Mouse (Mus musculus): ENCODE data around the gene Med7. TPM values are rescaled to one million over a fixed set of nuclear protein-coding genes. Genes with fewer than 3 reads are reported as not detected.
A peak's percentile ranks its signal among the peaks of the same experiment; 100 is the strongest.

Med7 gene
- polyA plus RNA-seq, 1 experiment from 2014 or later: 44.7 TPM

DNA sequence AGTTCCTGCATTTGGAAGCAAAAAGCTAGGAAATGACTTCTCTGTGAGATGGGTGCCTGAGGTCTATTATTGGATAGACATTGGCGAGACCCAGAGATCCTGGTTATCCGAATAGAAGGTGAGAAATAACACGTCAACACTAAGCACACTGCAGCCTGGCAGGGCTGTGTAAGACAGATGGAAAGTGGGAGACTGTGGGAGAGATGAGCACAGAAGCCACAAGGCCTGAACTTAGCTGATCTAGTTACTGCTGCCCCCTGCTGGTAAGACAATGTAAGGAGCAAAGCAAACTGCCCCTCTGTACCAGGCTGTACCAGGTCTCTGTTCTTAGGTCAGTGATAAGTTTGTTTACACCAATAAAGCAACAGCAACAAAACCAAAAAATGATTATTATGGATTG lies 5.6 kb upstream of the Med7 start:
- no peak overlapping the region for H3K9ac ChIP-seq
- H3K9me3 ChIP-seq (replicated peaks): no peaks in the 10 kb centered on the region
- no peaks in the 10 kb centered on the region for H3K36me3 ChIP-seq
- no peak overlapping the region for H3K27ac ChIP-seq
- H3K27me3 ChIP-seq: no peaks in the 10 kb centered on the region
- peaks cover under 1% of the 10 kb centered on the region; the same call in 1 of the 2 replicates for H3K4me1 ChIP-seq (replicated peaks)
- no peak overlapping the region for H3K4me3 ChIP-seq
- no peak for ATAC-seq (replicated peaks; ENCODE audit: insufficient number of reproducible peaks, insufficient read depth, low FRiP score, low read depth)
- no peak overlapping the region for H3K4me2 ChIP-seq
- WGBS: 10% methylated on average over 3 of the region's 3 CpGs

DNA sequence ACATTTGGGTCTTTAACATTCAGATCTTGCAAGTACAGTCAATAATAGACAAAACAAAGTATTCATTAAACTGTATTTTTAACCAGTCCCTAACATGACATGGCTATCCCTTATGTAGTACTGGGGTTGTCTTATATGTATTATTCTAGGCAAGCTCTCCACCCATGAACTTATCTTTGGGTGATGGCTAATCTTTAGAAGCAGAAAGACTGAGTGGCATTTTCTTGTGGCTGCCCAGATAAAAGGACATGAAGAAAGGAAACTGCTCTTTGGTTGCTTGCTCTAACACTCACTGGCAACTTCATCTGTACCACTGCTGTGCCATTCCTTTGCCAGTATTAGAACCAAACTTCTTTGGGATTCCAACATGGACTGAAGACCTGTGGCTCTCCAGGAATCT lies 1.4 kb upstream of the Med7 start:
- no peak for ATAC-seq (replicated peaks; ENCODE audit: insufficient number of reproducible peaks, insufficient read depth, low FRiP score, low read depth)
- Histone ChIP-seq H3K9me3 (replicated peaks) (no peaks in the 10 kb centered on the region), H3K27ac (no peak overlapping the region), H3K36me3 (no peaks in the 10 kb centered on the region; the same call in 1 of the 2 replicates), H3K4me2 (no peak overlapping the region), H3K9ac (no peak overlapping the region), H3K27me3 (no peaks in the 10 kb centered on the region), H3K4me1 (replicated peaks) (peaks cover 6% of the 10 kb centered on the region), H3K4me3 (no peak overlapping the region)

- peaks cover 6% of the 10 kb centered on the region for H3K4me1 ChIP-seq (replicated peaks)
- peak overlapping the region; percentile 95 for H3K27ac ChIP-seq
- no peak for ATAC-seq (replicated peaks; ENCODE audit: insufficient number of reproducible peaks, insufficient read depth, low FRiP score, low read depth)
- no peaks in the 10 kb centered on the region for H3K9me3 ChIP-seq (replicated peaks)
- no peaks in the 10 kb centered on the region for H3K27me3 ChIP-seq
- 1% methylated on average over 23 of the region's 23 CpGs for WGBS
- H3K9ac ChIP-seq: peak overlapping the region; percentile 96
- peak overlapping the region; percentile 100 for H3K4me3 ChIP-seq
- peak overlapping the region; percentile 75 for H3K4me2 ChIP-seq
- peaks cover 12% of the 10 kb centered on the region for H3K36me3 ChIP-seq
These were observed 805 bp downstream of the Med7 start for GRCm38 (mm10) chr11:46437459-46438000.

DNA sequence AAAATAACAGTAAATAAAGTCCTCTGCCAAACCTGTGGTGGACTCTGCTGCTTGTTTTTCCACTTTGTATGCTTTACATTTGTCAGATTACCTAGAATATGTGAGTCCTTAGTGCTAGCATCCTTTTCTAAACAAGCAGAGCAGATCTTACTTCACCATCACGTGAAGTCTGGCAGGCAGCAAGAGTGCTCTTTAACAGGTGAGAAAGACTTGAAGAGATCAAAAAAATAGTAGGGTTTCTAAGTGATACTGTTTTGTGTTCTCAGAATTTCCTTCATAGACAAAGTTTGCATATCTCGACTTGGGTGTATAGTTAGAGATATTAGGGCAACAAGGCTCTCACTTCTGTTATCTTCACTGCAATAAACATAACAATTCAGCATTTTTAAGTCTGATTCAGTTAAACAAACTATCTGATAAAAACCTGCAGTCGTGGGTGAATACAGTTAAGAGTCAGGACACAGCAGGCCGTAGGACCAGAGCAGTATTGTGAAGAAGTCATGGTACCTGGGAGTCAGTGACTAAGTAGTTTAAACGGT lies 2.3 kb downstream of the Med7 start:
- 83% methylated on average over 5 of the region's 5 CpGs for WGBS
- H3K9ac ChIP-seq: no peak overlapping the region
- ATAC-seq (replicated peaks; ENCODE audit: insufficient number of reproducible peaks, insufficient read depth, low FRiP score, low read depth): no peak
- H3K4me3 ChIP-seq: no peak overlapping the region
- peaks cover 6% of the 10 kb centered on the region for H3K4me1 ChIP-seq (replicated peaks)
- no peaks in the 10 kb centered on the region for H3K27me3 ChIP-seq
- H3K4me2 ChIP-seq: no peak overlapping the region
- no peak overlapping the region for H3K27ac ChIP-seq
- no peaks in the 10 kb centered on the region for H3K9me3 ChIP-seq (replicated peaks)
- H3K36me3 ChIP-seq: peaks cover 12% of the 10 kb centered on the region

DNA sequence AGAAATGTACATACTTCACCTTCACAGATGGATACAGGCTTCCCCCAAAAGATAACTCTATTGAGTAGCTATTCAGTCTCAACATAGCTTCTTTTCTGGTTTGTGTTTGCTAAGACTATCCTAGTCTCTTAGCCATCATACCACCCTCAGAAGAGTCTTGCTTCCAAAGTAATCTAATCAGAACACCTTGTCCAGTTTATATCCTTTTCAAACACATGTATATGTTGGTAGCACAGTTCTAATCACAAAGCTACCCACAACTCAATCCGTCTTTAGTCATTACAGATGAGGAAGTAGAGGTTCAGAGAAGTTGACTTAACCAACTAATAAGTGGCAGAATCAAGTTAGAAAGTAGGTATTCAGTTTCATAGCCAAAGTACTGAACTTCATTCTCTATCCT lies 5.0 kb downstream of the Med7 start:
- Histone ChIP-seq H3K4me2 (no peak overlapping the region), H3K4me1 (replicated peaks) (peaks cover 4% of the 10 kb centered on the region), H3K4me3 (no peak overlapping the region), H3K27me3 (no peaks in the 10 kb centered on the region), H3K9me3 (replicated peaks) (no peaks in the 10 kb centered on the region), H3K9ac (no peak overlapping the region), H3K36me3 (peaks cover 12% of the 10 kb centered on the region), H3K27ac (no peak overlapping the region)
- WGBS: 82% methylated on average over 1 of the region's 1 CpGs
- ATAC-seq (replicated peaks; ENCODE audit: insufficient number of reproducible peaks, insufficient read depth, low FRiP score, low read depth): no peak

- no peak overlapping the region for H3K4me3 ChIP-seq
- no peaks in the 10 kb centered on the region for H3K4me1 ChIP-seq (replicated peaks)
- H3K27me3 ChIP-seq: no peaks in the 10 kb centered on the region
- H3K4me2 ChIP-seq: no peak overlapping the region
- H3K36me3 ChIP-seq: peaks cover 12% of the 10 kb centered on the region
- no peaks in the 10 kb centered on the region for H3K9me3 ChIP-seq (replicated peaks)
- H3K27ac ChIP-seq: no peak overlapping the region
- no peak for ATAC-seq (replicated peaks; ENCODE audit: insufficient number of reproducible peaks, insufficient read depth, low FRiP score, low read depth)
- 93% methylated on average over 1 of the region's 1 CpGs for WGBS
- no peak overlapping the region for H3K9ac ChIP-seq
These were observed 6.4 kb downstream of the Med7 start for GRCm38 (mm10) chr11:46443152-46443551.

GRCm38 (mm10) chr11:46443979-46444378 lies 7.3 kb downstream of the Med7 start:
- no peaks in the 10 kb centered on the region for H3K4me1 ChIP-seq (replicated peaks)
- no peak for ATAC-seq (replicated peaks; ENCODE audit: insufficient number of reproducible peaks, insufficient read depth, low FRiP score, low read depth)
- 81% methylated on average over 5 of the region's 5 CpGs for WGBS
- H3K27me3 ChIP-seq: no peaks in the 10 kb centered on the region
- H3K4me2 ChIP-seq: no peak overlapping the region
- H3K9me3 ChIP-seq (replicated peaks): no peaks in the 10 kb centered on the region
- H3K36me3 ChIP-seq: peaks cover 12% of the 10 kb centered on the region
- H3K9ac ChIP-seq: no peak overlapping the region
- H3K4me3 ChIP-seq: no peak overlapping the region
- no peak overlapping the region for H3K27ac ChIP-seq

- Histone ChIP-seq H3K36me3 (peaks cover 8% of the 10 kb centered on the region; the same call in 1 of the 2 replicates), H3K9ac (no peak overlapping the region), H3K4me2 (no peak overlapping the region), H3K4me1 (replicated peaks) (0 out of 2 replicates have a peak, but pooled peaks cover 3% of the 10 kb centered on the region), H3K9me3 (replicated peaks) (no peaks in the 10 kb centered on the region), H3K4me3 (no peak overlapping the region), H3K27ac (no peak overlapping the region), H3K27me3 (no peaks in the 10 kb centered on the region)
- 86% methylated on average over 6 of the region's 6 CpGs for WGBS
- no peak for ATAC-seq (replicated peaks; ENCODE audit: insufficient number of reproducible peaks, insufficient read depth, low FRiP score, low read depth)
These were observed 9.4 kb downstream of the Med7 start for GRCm38 (mm10) chr11:46446150-46446549.

DNA sequence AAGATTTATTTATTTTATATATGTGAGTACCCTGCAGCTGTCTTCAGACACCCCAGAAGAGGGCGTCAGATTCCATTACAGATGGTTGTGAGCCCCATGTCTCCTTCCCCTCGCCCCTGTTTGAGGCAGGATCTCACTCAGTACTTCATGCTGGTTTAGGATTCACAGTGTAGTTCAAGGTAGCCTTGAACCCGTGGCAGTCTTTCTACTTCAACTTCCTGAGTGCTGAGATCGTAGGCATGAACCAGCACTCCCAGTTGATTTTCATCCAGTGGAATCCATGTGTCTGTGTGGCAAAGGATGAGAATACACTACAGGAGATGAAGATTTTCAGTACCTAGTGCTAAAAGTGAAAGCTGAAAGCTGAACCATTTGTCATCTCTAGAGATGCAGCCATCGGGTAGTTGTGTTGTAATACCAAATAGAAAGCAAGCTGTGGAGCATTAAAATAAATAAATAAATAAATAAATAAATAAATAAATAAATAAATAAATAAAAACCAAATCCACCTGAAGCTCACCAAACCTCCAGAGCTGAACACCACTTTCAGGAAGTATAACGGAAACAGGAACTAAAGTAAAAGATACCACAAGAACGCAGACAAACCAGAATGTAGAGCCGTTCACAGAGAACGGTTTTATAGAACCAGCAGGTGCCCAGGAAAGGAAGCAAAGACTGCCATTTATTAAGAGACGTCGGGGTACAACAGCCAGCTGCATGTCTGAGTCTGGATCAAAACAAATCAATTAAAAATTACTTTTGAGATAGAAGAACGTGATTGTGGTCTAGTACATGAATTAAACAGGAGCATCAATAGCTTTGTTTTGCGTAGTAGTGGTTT lies 11.1 kb downstream of the Med7 start:
- ATAC-seq (replicated peaks; ENCODE audit: insufficient number of reproducible peaks, insufficient read depth, low FRiP score, low read depth): no peak
- Histone ChIP-seq H3K36me3 (no peaks in the 10 kb centered on the region), H3K4me2 (no peak overlapping the region), H3K9ac (no peak overlapping the region), H3K27me3 (no peaks in the 10 kb centered on the region), H3K4me3 (no peak overlapping the region), H3K9me3 (replicated peaks) (no peaks in the 10 kb centered on the region), H3K4me1 (replicated peaks) (0 out of 2 replicates have a peak, but pooled peaks cover 3% of the 10 kb centered on the region), H3K27ac (no peak overlapping the region)
- 70% methylated on average over 13 of the region's 13 CpGs for WGBS

- 73% methylated on average over 11 of the region's 11 CpGs for WGBS
These were observed 12.8 kb downstream of the Med7 start for GRCm38 (mm10) chr11:46449461-46450080.

DNA sequence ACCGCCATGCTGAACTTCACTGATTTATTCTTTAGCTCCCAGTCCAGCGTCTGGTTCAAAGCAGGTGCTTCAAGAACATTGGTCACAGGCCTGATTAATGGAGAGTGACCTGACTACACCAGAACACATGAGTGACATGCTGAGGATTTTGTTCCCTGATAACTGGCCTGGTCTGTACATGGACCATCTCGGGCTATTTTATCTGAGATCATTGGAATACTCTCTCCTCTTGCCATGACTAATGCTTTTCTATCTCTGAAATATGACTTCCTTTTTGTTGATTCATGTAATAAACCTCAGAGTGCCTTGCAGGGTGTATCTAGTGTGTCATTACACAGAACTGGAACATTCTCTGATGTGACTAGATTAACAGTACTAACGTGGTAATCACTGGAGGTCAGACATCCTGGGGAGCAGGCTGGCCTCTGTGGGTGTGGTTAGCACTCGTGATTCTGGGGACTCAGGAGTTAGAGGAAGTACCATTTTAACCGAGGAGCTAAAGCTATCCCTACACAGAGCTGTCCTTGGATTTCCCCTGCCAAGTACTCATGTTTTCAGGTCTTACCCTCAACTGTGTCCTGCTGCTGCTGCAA lies 17.8 kb downstream of the Med7 start, which contains the start of gene Havcr2:
Gene Havcr2, plus strand, starts transcription at position 483 of the 593 bp plus-strand sequence.
- H3K9me3 ChIP-seq (replicated peaks): no peaks in the 10 kb centered on the region
- ATAC-seq (replicated peaks; ENCODE audit: insufficient number of reproducible peaks, insufficient read depth, low FRiP score, low read depth): no peak
- H3K4me3 ChIP-seq: no peak within 1 kb of the TSS
- no peaks in the 10 kb centered on the region for H3K36me3 ChIP-seq
- no peak within 1 kb of the TSS for H3K27ac ChIP-seq
- 0 out of 2 replicates have a peak, but pooled peaks cover 1% of the 10 kb centered on the region for H3K4me1 ChIP-seq (replicated peaks)
- no peak within 1 kb of the TSS for H3K4me2 ChIP-seq
- H3K27me3 ChIP-seq: no peaks in the 10 kb centered on the region
- no peak within 1 kb of the TSS for H3K9ac ChIP-seq
- 60% methylated on average over 6 of the region's 6 CpGs for WGBS

More at GRCm38 (mm10) chr11:46449461-46450080, 12.8 kb downstream of the Med7 start:
- no peaks in the 10 kb centered on the region for H3K9me3 ChIP-seq (replicated peaks)
- H3K9ac ChIP-seq: no peak overlapping the region
- no peak overlapping the region for H3K4me2 ChIP-seq
- H3K36me3 ChIP-seq: no peaks in the 10 kb centered on the region
- H3K4me1 ChIP-seq (replicated peaks): 0 out of 2 replicates have a peak, but pooled peaks cover 3% of the 10 kb centered on the region
- no peak for ATAC-seq (replicated peaks; ENCODE audit: insufficient number of reproducible peaks, insufficient read depth, low FRiP score, low read depth)
- H3K27ac ChIP-seq: no peak overlapping the region
- no peaks in the 10 kb centered on the region for H3K27me3 ChIP-seq
- no peak overlapping the region for H3K4me3 ChIP-seq

Measured in heart, embryonic 15.5 days (tissue).